Mouse (Mus musculus): ENCODE results near the gene Zcchc3. TPM values are rescaled to one million over a fixed set of nuclear protein-coding genes. Genes with fewer than 3 reads are reported as not detected.

Gene Zcchc3
- polyA plus RNA-seq, 1 experiment from 2014 or later = 18.0 TPM

DNA sequence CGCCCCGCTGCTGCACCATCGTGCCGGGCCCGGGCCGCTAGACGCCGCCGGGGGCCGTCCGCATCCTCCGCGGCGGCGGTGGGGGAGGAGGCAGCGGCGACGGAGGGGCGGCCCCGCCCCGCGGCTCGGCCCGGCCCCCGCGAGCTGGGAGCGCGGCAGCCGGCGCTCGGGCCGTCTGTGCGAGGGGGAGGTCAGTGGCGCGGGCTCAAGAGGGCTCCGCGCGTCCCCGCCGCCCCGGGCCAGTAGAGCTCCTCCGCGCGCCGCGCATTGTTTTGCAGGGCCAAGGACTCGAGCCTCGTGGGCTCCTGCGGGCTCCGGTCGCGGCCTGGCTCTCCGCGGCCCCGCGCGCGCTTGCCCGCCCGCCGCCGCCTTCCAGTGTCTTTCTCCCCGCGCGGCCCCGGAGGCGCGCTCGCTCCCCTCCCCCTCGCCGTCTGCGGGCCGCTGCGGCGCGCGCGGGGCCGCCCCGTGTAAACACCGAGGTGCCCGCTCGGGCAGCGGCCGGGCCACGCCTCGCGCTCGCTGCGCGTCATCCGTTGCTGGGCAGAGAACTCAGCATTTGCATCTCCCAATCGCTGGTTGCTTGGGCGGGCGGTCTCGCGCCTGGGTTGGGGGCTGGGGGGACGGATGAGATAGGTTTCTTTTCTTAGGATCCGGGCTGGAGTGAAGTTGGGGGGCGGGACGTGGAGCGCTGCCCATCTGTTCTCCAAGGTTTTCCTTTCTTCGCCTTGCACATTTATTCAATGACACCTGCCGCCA is 17.0 kb downstream of the Zcchc3 start, which contains the start of gene Sox12:
Sox12 (minus strand) TSS at position 384 of the 756 bp plus-strand sequence.
- ATAC-seq (ENCODE audit: low FRiP score, low TSS enrichment) (peak; percentile 71), DNase-seq (peak; percentile 99)
- Histone ChIP-seq H3K27ac (replicated peaks; ENCODE audit: low read depth, low read length) (peak within 1 kb of the TSS; percentile 100), H3K9ac (replicated peaks; ENCODE audit: low read length) (peak within 1 kb of the TSS; percentile 98), H3K4me3 (replicated peaks; ENCODE audit: low read depth, low read length) (peak within 1 kb of the TSS; percentile 91), H3K4me2 (ENCODE audit: low read length) (peak within 1 kb of the TSS; percentile 69), H3K4me1 (ENCODE audit: control insufficient read depth, insufficient read depth, low read length) (peaks cover 39% of the 10 kb centered on the region), H3K9me3 (ENCODE audit: control insufficient read depth, low read length) (no peaks in the 10 kb centered on the region), H3K27me3 (ENCODE audit: control insufficient read depth, insufficient read depth, low read length) (no peaks in the 10 kb centered on the region), H3K36me3 (ENCODE audit: control insufficient read depth, insufficient read depth, low read length) (peaks cover 10% of the 10 kb centered on the region; the same call in 1 of the 2 replicates)
- under 1% methylated on average over 85 of the region's 104 CpGs for WGBS

- Histone ChIP-seq H3K9ac (replicated peaks; ENCODE audit: low read length) (peak overlapping the region; percentile 98), H3K4me3 (replicated peaks; ENCODE audit: low read depth, low read length) (peak overlapping the region; percentile 91), H3K9me3 (ENCODE audit: control insufficient read depth, low read length) (no peaks in the 10 kb centered on the region), H3K36me3 (ENCODE audit: control insufficient read depth, insufficient read depth, low read length) (peaks cover 10% of the 10 kb centered on the region; the same call in 1 of the 2 replicates), H3K4me2 (ENCODE audit: low read length) (peak overlapping the region; percentile 69), H3K27ac (replicated peaks; ENCODE audit: low read depth, low read length) (peak overlapping the region; percentile 100), H3K4me1 (ENCODE audit: control insufficient read depth, insufficient read depth, low read length) (peaks cover 39% of the 10 kb centered on the region), H3K27me3 (ENCODE audit: control insufficient read depth, insufficient read depth, low read length) (no peaks in the 10 kb centered on the region)
- peak; percentile 21 for ATAC-seq (ENCODE audit: low FRiP score, low TSS enrichment)
- WGBS = under 1% methylated on average over 75 of the region's 77 CpGs
- DNase-seq = peak; percentile 86
Observed at GRCm38 (mm10) chr2:152397004-152397589, 17.7 kb downstream of the Zcchc3 start.

GRCm38 (mm10) chr2:152396110-152397003 is 18.5 kb downstream of the Zcchc3 start:
- H3K27ac ChIP-seq (replicated peaks; ENCODE audit: low read depth, low read length) = peak overlapping the region; percentile 100
- WGBS = under 1% methylated on average over 46 of the region's 46 CpGs
- peaks cover 10% of the 10 kb centered on the region; the same call in 1 of the 2 replicates for H3K36me3 ChIP-seq (ENCODE audit: control insufficient read depth, insufficient read depth, low read length)
- peak overlapping the region; percentile 91 for H3K4me3 ChIP-seq (replicated peaks; ENCODE audit: low read depth, low read length)
- peak overlapping the region; percentile 69 for H3K4me2 ChIP-seq (ENCODE audit: low read length)
- peak overlapping the region; percentile 98 for H3K9ac ChIP-seq (replicated peaks; ENCODE audit: low read length)
- ATAC-seq (ENCODE audit: low FRiP score, low TSS enrichment) (peak; percentile 69), DNase-seq (peak; percentile 97)
- no peaks in the 10 kb centered on the region for H3K9me3 ChIP-seq (ENCODE audit: control insufficient read depth, low read length)
- peaks cover 39% of the 10 kb centered on the region for H3K4me1 ChIP-seq (ENCODE audit: control insufficient read depth, insufficient read depth, low read length)
- no peaks in the 10 kb centered on the region for H3K27me3 ChIP-seq (ENCODE audit: control insufficient read depth, insufficient read depth, low read length)

- H3K36me3 ChIP-seq (ENCODE audit: control insufficient read depth, insufficient read depth, low read length) = peaks cover 10% of the 10 kb centered on the region; the same call in 1 of the 2 replicates
- H3K9me3 ChIP-seq (ENCODE audit: control insufficient read depth, low read length) = no peaks in the 10 kb centered on the region
- peaks cover 34% of the 10 kb centered on the region for H3K4me1 ChIP-seq (ENCODE audit: control insufficient read depth, insufficient read depth, low read length)
- peak overlapping the region; percentile 69 for H3K4me2 ChIP-seq (ENCODE audit: low read length)
- peak overlapping the region; percentile 100 for H3K27ac ChIP-seq (replicated peaks; ENCODE audit: low read depth, low read length)
- peak overlapping the region; percentile 98 for H3K9ac ChIP-seq (replicated peaks; ENCODE audit: low read length)
- ATAC-seq (ENCODE audit: low FRiP score, low TSS enrichment) (no peak), DNase-seq (no peak)
- peak overlapping the region; percentile 91 for H3K4me3 ChIP-seq (replicated peaks; ENCODE audit: low read depth, low read length)
- no peaks in the 10 kb centered on the region for H3K27me3 ChIP-seq (ENCODE audit: control insufficient read depth, insufficient read depth, low read length)
- WGBS = 19% methylated on average over 13 of the region's 13 CpGs
Observed at GRCm38 (mm10) chr2:152395271-152395920, 19.4 kb downstream of the Zcchc3 start.

DNA sequence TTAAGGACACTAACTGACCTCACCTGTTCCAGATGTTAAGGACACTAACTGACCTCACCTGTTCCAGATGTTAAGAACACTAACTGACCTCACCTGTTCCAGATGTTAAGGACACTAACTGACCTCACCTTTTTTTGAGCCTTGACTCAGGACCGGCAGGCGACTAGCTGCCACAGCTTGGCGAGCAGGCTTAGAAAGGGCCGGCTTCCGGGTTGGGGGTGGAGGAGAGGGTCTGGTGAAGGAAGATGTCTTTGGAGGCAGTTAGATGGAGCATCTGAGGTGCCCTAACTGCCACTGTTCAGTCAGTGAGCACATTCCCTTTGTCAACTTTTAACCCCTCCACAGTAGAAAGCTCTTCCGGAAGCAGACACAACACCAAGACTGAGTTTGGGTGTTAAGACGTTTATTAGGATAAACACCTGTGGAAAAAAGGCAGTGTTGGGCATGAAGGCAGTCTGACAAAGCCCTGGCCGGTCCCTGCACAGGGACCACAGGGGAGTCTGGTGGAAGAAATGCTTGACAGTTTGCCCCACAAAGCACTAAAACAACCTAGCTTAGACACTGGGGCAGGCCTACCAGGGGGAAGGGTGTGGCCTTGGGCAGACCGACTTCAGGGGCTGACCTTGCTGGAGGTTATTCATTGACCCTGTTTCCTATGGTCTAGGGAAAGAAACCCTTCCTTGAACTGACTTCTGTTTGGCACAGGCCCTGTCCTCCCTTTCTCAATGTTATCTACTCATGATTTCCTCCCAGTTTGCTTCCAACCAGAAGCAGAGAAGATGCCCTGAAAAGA is 21.4 kb downstream of the Zcchc3 start:
- peak overlapping the region; percentile 69 for H3K4me2 ChIP-seq (ENCODE audit: low read length)
- H3K9ac ChIP-seq (replicated peaks; ENCODE audit: low read length) = peak overlapping the region; percentile 23; the same call in 1 of the 2 replicates
- peaks cover 10% of the 10 kb centered on the region; the same call in 1 of the 2 replicates for H3K36me3 ChIP-seq (ENCODE audit: control insufficient read depth, insufficient read depth, low read length)
- WGBS = 51% methylated on average over 9 of the region's 9 CpGs
- peaks cover 24% of the 10 kb centered on the region for H3K4me1 ChIP-seq (ENCODE audit: control insufficient read depth, insufficient read depth, low read length)
- no peak for ATAC-seq (ENCODE audit: low FRiP score, low TSS enrichment)
- no peaks in the 10 kb centered on the region for H3K9me3 ChIP-seq (ENCODE audit: control insufficient read depth, low read length)
- no peak overlapping the region; the same call in 1 of the 2 replicates for H3K27ac ChIP-seq (replicated peaks; ENCODE audit: low read depth, low read length)
- no peak for DNase-seq
- H3K27me3 ChIP-seq (ENCODE audit: control insufficient read depth, insufficient read depth, low read length) = no peaks in the 10 kb centered on the region
- peak overlapping the region; percentile 91; the same call in 1 of the 2 replicates for H3K4me3 ChIP-seq (replicated peaks; ENCODE audit: low read depth, low read length)

DNA sequence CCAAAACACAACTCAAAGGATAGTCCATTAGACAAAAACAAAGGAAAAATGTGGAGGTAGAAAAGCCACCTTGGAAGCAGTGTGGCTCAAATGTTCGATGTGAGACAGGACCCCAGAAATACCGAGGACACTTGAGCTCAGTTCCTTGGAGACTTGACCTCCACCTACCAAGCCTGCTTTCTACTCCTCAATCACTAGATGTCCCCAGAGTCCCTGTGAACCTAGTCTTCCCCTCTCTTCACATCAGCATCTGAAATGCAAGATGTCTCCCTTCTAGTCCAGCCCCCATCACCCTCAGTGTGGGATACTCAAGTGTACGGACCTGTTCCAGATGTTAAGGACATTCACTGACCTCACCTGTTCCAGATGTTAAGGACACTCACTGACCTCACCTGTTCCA is 22.0 kb downstream of the Zcchc3 start:
- 0 out of 2 replicates have a peak overlapping the region, but pooled peaks have one; percentile 8 for H3K27ac ChIP-seq (replicated peaks; ENCODE audit: low read depth, low read length)
- H3K4me3 ChIP-seq (replicated peaks; ENCODE audit: low read depth, low read length) = no peak overlapping the region
- H3K4me1 ChIP-seq (ENCODE audit: control insufficient read depth, insufficient read depth, low read length) = peaks cover 24% of the 10 kb centered on the region
- DNase-seq (peak; percentile 83), ATAC-seq (ENCODE audit: low FRiP score, low TSS enrichment) (no peak)
- H3K9ac ChIP-seq (replicated peaks; ENCODE audit: low read length) = no peak overlapping the region
- no peak overlapping the region; the same call in 1 of the 2 replicates for H3K4me2 ChIP-seq (ENCODE audit: low read length)
- peaks cover 10% of the 10 kb centered on the region; the same call in 1 of the 2 replicates for H3K36me3 ChIP-seq (ENCODE audit: control insufficient read depth, insufficient read depth, low read length)
- H3K27me3 ChIP-seq (ENCODE audit: control insufficient read depth, insufficient read depth, low read length) = no peaks in the 10 kb centered on the region
- WGBS = 11% methylated on average over 3 of the region's 3 CpGs
- no peaks in the 10 kb centered on the region for H3K9me3 ChIP-seq (ENCODE audit: control insufficient read depth, low read length)

- no peaks in the 10 kb centered on the region for H3K4me1 ChIP-seq (ENCODE audit: control insufficient read depth, insufficient read depth, low read length)
- H3K4me3 ChIP-seq (replicated peaks; ENCODE audit: low read depth, low read length) = no peak overlapping the region
- H3K4me2 ChIP-seq (ENCODE audit: low read length) = no peak overlapping the region
- no peaks in the 10 kb centered on the region for H3K36me3 ChIP-seq (ENCODE audit: control insufficient read depth, insufficient read depth, low read length)
- no peaks in the 10 kb centered on the region for H3K27me3 ChIP-seq (ENCODE audit: control insufficient read depth, insufficient read depth, low read length)
- no peak for DNase-seq
- no peak overlapping the region for H3K9ac ChIP-seq (replicated peaks; ENCODE audit: low read length)
- WGBS = 89% methylated on average over 4 of the region's 4 CpGs
- H3K27ac ChIP-seq (replicated peaks; ENCODE audit: low read depth, low read length) = no peak overlapping the region
- no peak for ATAC-seq (ENCODE audit: low FRiP score, low TSS enrichment)
- no peaks in the 10 kb centered on the region for H3K9me3 ChIP-seq (ENCODE audit: control insufficient read depth, low read length)
Observed at GRCm38 (mm10) chr2:152384191-152384590, 30.6 kb downstream of the Zcchc3 start.
